Mouse (Mus musculus) G1E (cell line): ENCODE data around the gene Utp18.

Experiments used
- CTCF ChIP-seq: IDR thresholded peaks from 2 replicates; pipeline ENCODE4 v1.5.1; 2012; ENCODE audit warnings: low read depth, low read length, inconsistent platforms, mixed read lengths
- GATA1 ChIP-seq: IDR thresholded peaks from 2 replicates; pipeline ENCODE4 v1.6.1; 2012; ENCODE audit warnings: borderline replicate concordance, low read length, inconsistent platforms, mixed read lengths

- TF ChIP-seq CTCF (no peak), GATA1 (no peak)
These were observed 22.3 kb upstream of the Utp18 start for GRCm38 (mm10) chr11:93907839-93908238.
